Mouse (Mus musculus) MEL (cell line): ENCODE measurements around the gene Txnrd2.

Source experiments
- CHD2 ChIP-seq: IDR thresholded peaks from 2 replicates; pipeline ENCODE4 v1.6.1; 2011; ENCODE audit warnings: low read length, improper control_type of control experiment
- CTCF ChIP-seq, 3 experiments: IDR thresholded peaks in 2 of 3; conservative IDR thresholded peaks in 1 of 3; 2 replicates each; pipeline ENCODE4 v1.5.1; 2011 to 2012; ENCODE audit warnings: low read length in 3 of 3, low read depth in 2 of 3, mild to moderate bottlenecking in 2 of 3, improper control_type of control experiment in 1 of 3, inconsistent platforms in 1 of 3, mixed read lengths in 1 of 3, moderate library complexity in 1 of 3; ENCODE audit not compliant: control insufficient read depth in 1 of 3, insufficient read depth in 1 of 3, poor library complexity in 1 of 3, severe bottlenecking in 1 of 3
- MAX ChIP-seq: IDR thresholded peaks from 2 replicates; pipeline ENCODE4 v1.6.1; 2011; ENCODE audit warnings: low read length, improper control_type of control experiment
- MYC ChIP-seq: IDR thresholded peaks from 2 replicates; pipeline ENCODE4 v1.6.1; 2011; ENCODE audit warnings: low read depth, mild to moderate bottlenecking, low read length, improper control_type of control experiment, moderate library complexity
- POLR2A ChIP-seq, 2 experiments: IDR thresholded peaks; 2 replicates each; pipeline ENCODE4 v1.6.1; 2011 to 2012; ENCODE audit warnings: low read length in 2 of 2, mild to moderate bottlenecking in 2 of 2, control low read depth in 1 of 2, improper control_type of control experiment in 1 of 2, low read depth in 1 of 2, moderate library complexity in 1 of 2; ENCODE audit not compliant: control insufficient read depth in 1 of 2, insufficient read depth in 1 of 2, poor library complexity in 1 of 2
- TCF12 ChIP-seq: IDR thresholded peaks from 2 replicates; pipeline ENCODE4 v1.6.1; 2014; ENCODE audit warnings: low read depth, mild to moderate bottlenecking, inconsistent platforms, low read length, improper control_type of control experiment, moderate library complexity
- ZKSCAN1 ChIP-seq: IDR thresholded peaks from 2 replicates; pipeline ENCODE4 v1.6.1; 2012; ENCODE audit warnings: low read depth, mild to moderate bottlenecking, inconsistent platforms, low read length, improper control_type of control experiment, moderate library complexity
- ZMIZ1 ChIP-seq: IDR thresholded peaks from 2 replicates; pipeline ENCODE4 v1.6.1; 2012; ENCODE audit warnings: low read depth, mild to moderate bottlenecking, inconsistent platforms, low read length, improper control_type of control experiment, moderate library complexity

GRCm38 (mm10) chr16:18411026-18411649, 15.0 kb upstream of the Txnrd2 start:
- TF ChIP-seq POLR2A (IDR thresholded peaks at IDR 0.05; ENCODE audit: control insufficient read depth in 1 of 2, insufficient read depth in 1 of 2, low read depth in 1 of 2, low read length in 2 of 2, poor library complexity in 1 of 2), result no peak
- no peak for TF ChIP-seq ZKSCAN1
- no peak for TF ChIP-seq CTCF (IDR thresholded peaks at IDR 0.05 in 2 of 3, conservative IDR thresholded peaks at IDR 0.05 in 1 of 3; ENCODE audit: control insufficient read depth in 1 of 3, insufficient read depth in 1 of 3, low read depth in 2 of 3, low read length in 3 of 3, poor library complexity in 1 of 3, severe bottlenecking in 1 of 3)
- no peak for TF ChIP-seq MYC
- TF ChIP-seq MAX, result no peak
- no peak for TF ChIP-seq ZMIZ1
- TF ChIP-seq TCF12, result no peak
- no peak for TF ChIP-seq CHD2
